Mouse (Mus musculus) lung, postnatal 36 days (tissue): ENCODE data around the gene Rab3d.

Experiments
- DNase-seq: peaks from one replicate; pipeline ENCODE4 v3.0.0; 2022; ENCODE audit warnings: mixed read lengths

Rab3d gene

GRCm38 (mm10) chr9:21918035-21918592 is at the start of gene Rab3d:
Gene Rab3d (minus strand): TSS chr9:21918192.
- peak; percentile 98 for DNase-seq

- peak; percentile 53 for DNase-seq
Measured at GRCm38 (mm10) chr9:21963417-21963816, 45.4 kb upstream of the Rab3d start, which contains the start of gene Epor. Gene Epor (minus strand): TSS chr9:21963506.

DNA sequence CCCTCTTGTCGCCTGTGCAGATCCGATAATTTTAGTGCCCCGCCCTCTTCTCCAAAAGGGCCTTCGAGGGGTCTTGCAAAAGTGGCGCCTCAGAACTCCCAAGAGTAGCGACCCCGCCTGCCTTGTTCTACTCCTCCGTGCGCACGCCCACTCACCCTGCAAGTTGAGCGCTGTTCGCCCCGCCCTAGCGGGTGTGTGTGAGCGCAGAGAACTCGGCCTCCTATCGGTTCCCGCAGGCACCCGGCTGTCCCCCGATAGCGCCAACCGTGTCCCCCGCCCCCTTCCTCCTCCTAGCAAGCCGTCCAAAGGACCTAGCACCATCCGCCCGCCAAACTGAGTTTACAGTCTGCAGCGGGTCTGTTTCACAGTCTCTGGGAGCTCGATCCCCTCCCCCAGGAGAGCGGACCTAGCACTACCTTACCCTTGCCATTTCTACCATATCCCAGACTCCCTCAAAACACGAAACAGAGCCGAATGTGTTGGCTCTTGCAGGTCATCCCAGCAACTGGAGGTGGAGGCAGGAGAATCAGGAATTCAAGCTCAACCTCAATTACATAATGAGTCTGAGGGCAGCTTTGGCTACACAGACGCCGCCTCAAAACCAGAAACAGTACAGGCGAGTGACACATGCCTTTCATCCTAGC is 44.5 kb upstream of the Rab3d start:
- peak; percentile 77 for DNase-seq

DNA sequence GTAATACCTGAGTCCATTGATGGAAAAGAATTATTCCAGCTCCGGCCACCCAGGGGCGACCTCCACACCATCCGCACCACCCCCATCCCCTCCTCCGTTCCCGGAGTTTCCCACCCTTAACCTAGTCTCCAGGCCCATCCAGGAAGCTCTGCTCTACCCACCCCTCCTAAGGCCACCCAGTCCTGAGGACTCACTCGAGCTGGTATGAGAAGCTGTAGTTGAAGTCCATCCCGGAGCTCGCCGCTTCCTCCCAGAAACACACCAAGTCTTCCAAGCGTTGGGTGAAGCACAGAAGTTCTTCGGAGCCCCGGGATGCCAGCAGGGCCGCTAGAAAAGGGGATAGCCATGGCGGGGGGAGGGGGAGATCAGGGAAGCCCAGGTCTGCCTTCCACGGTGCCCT is 44.0 kb upstream of the Rab3d start:
- no peak for DNase-seq

- DNase-seq = peak; percentile 13
Measured at GRCm38 (mm10) chr9:21961366-21961980, 43.5 kb upstream of the Rab3d start.

GRCm38 (mm10) chr9:21960558-21961208 is 42.7 kb upstream of the Rab3d start:
- peak; percentile 54 for DNase-seq

DNA sequence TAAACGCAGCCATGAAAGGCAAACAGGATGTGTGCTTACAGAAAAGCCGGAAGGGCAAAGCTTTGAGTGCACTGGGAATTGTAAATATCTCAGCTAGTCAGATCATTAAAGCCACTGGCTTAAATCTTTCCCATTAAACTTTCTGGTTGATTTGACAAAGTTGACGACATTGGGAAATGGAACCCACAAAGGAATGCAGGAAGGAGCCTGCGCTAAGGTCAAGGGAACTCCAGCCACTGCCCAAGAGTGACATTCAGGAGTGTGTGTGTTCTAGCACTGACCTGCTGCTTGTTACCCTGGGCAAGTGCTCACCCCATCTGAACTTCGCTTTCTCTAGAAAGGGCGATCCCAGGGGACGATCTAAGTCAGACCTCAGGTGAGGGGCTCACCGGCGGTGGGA is 42.1 kb upstream of the Rab3d start:
- no peak for DNase-seq

DNA sequence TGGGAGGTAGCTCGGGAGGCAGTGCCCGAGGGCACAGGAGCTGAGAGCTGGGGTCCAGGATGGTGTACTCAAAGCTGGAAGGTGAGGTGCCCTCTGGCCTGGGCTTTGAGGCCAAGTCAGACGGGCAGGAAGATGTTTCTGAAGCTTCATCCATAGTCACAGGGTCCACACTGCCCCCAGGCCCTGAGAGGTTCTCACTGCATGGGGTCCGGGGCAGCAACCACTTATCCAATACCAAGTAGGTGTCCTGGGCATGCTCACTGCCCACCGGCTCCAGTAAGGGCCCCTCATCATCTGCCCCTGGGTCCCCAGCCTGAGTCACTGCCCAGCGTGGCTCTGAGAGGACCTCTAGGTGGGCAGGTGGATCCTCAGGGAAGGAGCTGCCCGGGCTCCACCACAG is 41.3 kb upstream of the Rab3d start:
- DNase-seq = no peak

DNA sequence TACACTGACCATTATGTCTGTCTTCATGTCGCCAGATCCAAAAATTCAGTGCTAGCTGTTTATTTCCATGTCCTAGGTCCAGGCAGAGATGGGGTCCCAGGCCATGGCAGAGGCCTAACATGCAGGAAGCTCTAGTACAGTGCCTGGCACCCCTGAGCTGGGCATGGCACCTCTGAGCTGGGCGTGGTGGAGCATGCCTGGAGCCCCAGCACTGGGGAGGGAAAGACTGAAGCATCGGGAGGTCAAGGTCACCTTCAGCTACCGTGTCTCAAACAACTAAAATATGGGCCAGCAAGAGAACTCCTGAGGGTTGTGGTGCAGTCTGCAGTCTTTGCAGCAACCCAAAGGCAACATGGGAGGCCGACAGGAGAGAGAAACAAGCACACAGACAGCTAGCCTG is 40.4 kb upstream of the Rab3d start:
- DNase-seq = no peak

GRCm38 (mm10) chr9:21955570-21956281 is 37.7 kb upstream of the Rab3d start, which contains the start of gene Swsap1:
Gene Swsap1 (plus strand): TSS chr9:21955755.
- peak; percentile 99 for DNase-seq

DNA sequence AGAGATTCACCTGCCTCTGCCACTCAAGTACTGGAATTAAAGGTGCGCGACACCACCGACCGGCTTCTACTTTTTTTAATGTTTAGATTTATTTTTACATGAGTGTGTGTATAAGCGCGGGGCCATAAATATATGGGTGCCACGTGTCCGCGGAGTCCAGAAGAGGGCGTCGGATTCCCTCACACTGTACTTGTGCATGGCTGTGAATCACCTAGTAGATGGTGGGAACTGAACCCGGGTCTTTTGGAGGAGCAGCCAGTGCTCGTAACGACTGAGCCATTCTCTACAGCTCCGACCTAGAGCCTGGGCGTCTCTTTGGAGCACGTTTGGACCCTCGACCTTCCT is 37.2 kb upstream of the Rab3d start:
- DNase-seq = no peak

- no peak for DNase-seq
Measured at GRCm38 (mm10) chr9:21954635-21955034, 36.6 kb upstream of the Rab3d start.

- DNase-seq = no peak
Measured at GRCm38 (mm10) chr9:21953600-21953999, 35.6 kb upstream of the Rab3d start.

DNA sequence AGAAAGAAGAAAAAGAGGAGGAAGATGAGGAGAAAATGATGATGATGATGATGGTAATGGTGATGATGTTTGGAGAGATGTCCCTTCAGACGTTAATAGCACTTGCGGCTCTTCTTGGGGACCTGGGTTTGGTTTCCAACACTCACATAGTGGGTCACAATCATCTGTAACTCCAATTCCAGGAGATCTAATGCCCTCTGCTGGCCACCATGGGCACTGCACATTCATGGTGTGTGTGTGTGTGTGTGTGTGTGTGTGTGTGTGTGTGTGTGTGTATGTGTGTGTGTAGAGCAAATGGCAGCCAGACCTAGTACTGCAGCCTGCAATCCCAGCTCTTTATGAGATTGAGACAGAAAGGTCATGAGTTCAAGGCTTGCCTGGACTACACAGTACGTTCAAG is 34.0 kb upstream of the Rab3d start:
- DNase-seq = peak; percentile 24

DNA sequence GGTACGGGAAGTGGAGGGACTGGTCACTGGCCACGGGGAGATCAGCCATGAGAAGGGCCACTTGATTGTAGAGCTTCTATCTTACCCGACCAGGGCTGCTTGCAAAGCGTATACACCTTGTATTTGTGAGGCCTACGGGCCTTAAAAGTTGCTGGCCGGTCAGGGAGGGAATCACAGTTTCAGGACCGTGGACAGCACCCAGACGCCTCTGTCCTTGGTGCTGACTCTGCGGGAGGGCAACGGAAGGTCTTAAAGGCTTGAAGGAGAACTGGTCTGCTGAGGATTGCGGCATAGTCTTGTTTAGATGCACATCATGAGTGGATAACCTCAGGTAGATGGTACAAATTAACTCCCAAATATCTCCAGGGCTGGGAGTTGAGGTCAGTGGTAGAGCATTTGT is 32.3 kb upstream of the Rab3d start:
- peak; percentile 61 for DNase-seq

DNA sequence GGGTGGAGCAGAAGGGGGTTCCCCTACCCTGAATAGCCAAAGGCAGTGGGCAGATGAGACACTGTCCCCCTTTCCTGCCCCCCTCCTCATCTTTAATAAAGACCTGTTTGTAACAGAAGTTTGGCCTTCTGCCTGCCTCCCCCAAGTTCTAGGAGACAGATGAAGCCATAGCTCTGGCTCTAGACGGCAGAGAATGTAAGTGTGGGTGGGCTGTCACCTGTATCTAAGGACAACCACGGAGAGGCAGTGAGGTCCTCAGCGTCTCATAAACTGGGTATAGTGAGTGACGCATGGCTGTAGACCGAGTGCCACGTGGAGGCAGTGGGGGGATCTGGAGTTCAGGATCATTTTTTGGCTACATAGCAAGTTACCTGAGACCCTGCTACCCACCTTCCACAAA is 30.8 kb upstream of the Rab3d start:
- no peak for DNase-seq

GRCm38 (mm10) chr9:21948146-21948545 is 30.2 kb upstream of the Rab3d start:
- no peak for DNase-seq

DNA sequence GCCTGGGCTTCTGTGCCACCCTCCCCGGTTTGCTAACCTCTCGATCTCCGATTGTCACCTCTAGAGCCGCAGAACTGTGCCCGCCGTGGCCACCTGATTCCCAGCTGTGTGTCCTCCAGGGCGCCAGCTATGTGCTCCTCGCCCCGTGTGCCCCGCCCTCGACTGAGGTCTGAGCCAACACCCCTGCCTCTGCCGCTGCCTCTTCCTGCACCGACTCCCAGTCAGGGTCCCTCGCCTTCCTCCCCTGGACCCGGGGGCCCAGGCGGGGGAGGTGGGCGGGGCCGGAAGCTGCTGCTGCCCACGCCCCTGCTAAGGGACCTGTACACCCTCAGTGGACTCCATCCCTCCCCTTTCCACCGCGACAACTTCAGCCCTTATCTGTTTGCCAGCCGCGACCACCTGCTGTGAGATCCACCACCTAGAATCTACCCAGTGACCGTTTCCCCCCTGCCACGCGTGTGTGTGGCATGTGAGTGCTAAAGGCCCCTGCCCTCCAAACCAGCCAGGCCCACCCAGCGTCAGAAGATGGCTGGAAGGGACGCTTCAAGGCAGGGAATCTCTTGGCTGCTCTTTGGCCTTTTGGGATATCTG is 29.6 kb upstream of the Rab3d start:
- DNase-seq = no peak

DNA sequence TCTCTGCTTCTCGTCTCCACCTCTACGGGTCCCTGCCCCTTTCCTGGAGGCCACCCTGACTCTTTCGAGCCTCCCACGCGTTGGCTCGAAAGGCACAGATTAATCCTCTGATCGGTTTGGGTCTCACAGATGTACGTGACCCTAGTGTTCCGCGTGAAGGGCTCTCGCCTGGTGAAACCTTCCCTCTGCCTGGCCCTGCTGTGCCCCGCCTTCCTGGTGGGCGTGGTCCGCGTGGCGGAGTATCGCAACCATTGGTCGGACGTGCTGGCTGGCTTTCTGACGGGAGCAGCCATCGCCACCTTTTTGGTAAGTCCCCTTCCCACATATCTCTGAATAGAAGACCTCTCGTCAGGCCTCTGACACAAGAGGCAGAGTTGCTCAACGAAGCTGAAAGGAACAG is 26.3 kb upstream of the Rab3d start:
- no peak for DNase-seq

- DNase-seq = no peak
Measured at GRCm38 (mm10) chr9:21943638-21944037, 25.6 kb upstream of the Rab3d start.

GRCm38 (mm10) chr9:21943046-21943445 is 25.1 kb upstream of the Rab3d start:
- DNase-seq = no peak

DNA sequence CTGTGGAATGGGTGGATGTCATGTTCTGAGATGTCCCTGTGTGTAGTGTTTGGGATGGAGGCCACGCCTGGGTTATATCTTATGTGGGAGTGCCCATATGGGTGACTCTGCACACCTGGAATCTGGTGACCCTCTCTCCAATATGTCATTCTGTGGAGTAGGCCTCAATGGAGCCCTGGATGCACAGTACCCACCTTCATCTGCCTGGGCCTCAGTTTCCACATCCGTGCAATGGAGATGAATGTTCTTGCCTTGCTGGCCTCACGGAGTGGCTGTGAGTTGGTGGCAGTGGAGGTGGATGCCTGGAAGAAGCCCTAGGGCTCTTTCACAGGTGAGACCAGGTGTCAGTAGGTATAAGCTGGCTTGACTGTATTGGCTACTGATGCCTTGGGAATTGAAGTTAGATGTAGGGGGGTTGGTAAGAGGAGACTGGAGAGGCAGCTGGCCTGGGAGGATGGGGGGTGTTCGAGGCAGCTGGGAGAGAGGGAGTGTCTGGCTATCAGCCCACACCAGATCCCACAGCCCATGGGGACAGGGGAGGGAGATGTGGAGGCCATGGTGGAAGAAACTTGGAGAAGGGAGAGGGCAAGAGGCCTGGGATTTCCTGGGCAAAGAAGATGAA is 20.4 kb upstream of the Rab3d start:
- no peak for DNase-seq
